Mouse (Mus musculus): ENCODE measurements around the gene Gm28360.
"Not testable (repeated sequence)": the region's sequence is repeated elsewhere in the genome, so short reads cannot be mapped to it uniquely, and the experiment has no call there.

The Gm28360 gene

GRCm38 (mm10) chr1:117829781-117830180 lies at the start of gene Gm28360:
Gene Gm28360, plus strand, starts transcription at chr1:117830081.
- not testable (repeated sequence) for DNase-seq (ENCODE audit: low read depth)

DNA sequence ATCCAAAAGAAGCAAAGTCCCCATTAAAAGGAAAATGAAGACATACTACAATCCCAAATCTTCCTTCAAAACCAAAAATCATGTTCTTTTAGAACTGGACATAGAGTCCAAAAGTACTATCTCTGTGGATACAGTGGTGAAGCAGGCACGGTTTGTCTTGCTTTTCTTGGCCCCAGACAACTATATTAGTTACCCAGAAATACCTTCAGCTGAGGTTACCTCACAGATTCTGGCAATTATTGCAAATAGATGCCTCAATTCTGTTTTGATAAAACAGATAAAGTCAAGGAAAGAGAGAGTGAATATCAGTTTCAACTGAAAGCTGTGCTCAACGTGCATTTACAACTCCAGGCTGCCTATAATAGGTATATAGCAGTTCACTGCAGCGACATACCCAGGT lies 49.0 kb upstream of the Gm28360 start, which contains the start of gene B020011L13Rik:
Gene B020011L13Rik, plus strand, starts transcription at position 301 of the 400 bp plus-strand sequence.
- not testable (repeated sequence) for DNase-seq (ENCODE audit: low read depth)

DNA sequence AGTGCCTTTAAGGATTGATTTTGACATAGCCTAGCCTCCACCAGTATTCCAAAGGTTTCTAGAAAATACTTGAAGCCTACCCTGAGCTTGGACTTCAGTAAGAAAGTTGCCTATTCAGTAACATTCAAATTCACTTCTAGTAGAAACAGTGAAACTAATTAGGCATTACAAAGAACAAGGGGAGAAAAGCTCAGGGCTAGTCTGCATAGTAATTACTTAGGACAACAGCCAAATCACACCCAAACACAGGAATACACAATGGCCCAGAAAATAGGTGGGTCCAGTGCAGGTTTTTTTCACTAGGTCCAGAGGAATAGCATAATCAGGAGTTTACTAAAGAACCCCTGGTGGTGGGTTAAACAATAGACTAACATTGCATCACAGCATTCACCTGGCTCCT lies 13.6 kb upstream of the Gm28360 start:
- DNase-seq (ENCODE audit: low read depth), result not testable (repeated sequence)

DNA sequence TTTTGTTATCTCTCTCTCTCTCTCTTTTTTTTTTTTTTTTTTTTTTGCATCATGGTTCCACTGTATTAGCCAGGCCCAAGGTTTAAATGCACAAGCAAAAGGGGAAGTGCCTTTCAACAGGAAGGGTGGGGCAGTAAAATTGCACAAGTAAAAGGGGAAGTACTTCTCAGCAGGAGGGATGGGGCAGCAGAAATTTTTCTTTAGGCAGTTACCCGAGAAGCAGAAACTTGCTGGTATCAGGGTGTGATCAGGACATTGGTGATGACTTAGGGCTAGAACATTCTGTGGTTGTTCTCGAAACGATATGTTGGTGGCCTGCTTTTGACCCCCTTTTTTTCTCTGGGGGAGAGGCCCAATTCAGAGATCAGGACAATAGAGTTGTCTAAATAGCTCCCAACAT lies 21.8 kb downstream of the Gm28360 start:
- not testable (repeated sequence) for DNase-seq (ENCODE audit: low read depth)

All from naive thymus-derived CD4-positive, alpha-beta T cell, adult 2 months (primary cell).